Mouse (Mus musculus): ENCODE measurements around the gene Nudt13.
"Not testable (repeated sequence)": the region's sequence is repeated elsewhere in the genome, so short reads cannot be mapped to it uniquely, and the experiment has no call there.

Gene Nudt13

DNA sequence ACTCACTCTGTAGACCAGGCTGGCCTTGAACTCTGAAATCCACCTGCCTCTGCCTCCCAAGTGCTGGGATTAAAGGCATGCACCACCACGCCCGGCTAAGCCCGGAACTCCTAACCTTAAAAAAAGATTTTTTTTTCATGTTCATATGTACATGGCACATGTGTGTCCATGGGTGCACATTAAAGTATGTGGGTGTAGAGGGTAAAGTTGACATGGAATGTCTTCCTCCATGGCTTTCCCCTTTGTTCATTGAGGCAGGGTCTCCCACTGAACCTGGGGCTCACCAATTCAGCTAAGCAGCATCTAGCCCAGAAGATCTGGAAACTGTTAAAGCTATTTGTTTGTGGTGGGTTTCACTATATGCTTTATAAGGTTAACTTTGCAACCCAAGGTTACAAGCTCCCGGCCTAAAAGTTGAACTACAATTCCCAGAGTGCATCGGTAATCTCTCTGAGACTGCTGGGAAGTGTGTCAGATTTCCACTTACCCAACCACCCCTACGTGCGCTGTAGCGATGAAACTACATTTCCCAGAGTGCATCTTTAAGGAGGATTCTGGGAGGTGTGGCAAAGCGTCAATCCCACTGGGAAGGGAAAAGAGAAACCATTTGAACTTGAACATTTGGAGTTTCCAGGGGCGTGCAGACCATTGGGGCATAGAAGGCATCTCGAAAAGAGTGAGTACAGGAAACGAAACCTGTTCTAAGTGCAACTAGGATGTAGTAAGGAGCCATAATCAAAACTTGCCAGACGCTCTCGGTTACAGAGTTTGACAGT, at the start of gene Nudt13:
TSS of gene Nudt13 (plus strand) at position 581 of the 776 bp plus-strand sequence.
- DNase-seq (ENCODE audit: low read depth, low spot score): peak; percentile 93

DNA sequence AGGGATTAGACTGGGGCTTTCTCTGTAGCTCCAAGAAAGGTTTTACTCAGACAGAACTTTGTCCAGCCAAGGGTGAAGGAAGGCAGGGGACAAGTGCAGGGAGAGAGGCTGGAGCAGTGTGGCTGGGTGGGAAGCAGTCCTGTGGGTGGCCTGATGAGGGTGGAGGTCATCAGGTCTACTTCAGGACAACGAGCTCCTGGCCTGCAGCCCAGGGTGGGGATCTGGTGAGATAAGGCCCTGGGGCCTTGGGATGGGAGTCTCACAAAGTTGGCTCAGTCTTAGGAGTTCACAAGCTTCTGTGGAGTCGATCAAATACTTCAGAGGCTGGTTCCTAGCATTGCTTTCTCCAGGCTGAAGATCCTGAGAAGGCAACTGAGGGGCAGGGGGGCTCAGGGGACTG, 49.2 kb upstream of the Nudt13 start:
- DNase-seq (ENCODE audit: low read depth, low spot score): no peak

DNA sequence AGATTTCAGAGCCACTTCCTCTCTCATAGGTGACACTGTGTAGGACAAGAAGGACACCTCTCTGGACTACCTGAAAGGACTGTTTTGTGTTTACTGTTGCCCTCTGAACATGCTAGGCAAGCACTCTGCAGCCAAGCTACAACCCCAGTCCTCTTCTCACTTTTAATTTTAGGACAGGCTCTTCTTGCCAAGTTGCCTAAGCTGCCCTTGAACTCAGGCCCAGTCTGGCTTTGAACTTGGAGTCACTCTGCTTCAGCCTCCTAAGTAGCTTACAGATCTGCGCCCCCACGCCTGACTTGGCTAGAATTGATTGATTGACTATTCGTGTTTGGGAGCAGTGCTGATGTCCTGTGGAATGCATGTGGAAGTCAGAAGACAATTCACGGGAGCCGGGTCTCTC, 48.6 kb upstream of the Nudt13 start:
- DNase-seq (ENCODE audit: low read depth, low spot score): no peak

DNA sequence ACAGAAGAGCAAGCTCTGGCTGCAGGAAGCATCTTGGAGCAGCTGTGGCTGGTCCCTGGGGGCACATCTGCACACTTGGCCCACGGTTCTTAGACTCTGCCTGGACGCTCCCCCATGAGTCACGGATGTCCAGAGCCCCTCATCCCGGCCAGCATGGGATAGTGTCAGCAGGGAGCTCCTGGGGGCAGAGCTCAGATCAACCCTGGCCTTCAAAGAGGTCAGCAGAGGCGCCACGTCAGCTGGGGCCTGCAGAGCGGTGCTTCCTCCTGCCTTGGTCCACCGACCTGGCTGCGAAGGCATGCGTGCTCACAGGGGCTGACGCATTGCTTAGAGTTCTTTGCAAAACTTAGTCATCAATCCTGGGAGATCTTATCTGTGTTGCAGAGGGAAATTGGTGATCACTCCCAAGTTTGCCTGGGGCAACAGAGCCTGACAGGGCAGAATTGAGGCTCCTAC, 47.7 kb upstream of the Nudt13 start:
- DNase-seq (ENCODE audit: low read depth, low spot score): peak; percentile 80

DNA sequence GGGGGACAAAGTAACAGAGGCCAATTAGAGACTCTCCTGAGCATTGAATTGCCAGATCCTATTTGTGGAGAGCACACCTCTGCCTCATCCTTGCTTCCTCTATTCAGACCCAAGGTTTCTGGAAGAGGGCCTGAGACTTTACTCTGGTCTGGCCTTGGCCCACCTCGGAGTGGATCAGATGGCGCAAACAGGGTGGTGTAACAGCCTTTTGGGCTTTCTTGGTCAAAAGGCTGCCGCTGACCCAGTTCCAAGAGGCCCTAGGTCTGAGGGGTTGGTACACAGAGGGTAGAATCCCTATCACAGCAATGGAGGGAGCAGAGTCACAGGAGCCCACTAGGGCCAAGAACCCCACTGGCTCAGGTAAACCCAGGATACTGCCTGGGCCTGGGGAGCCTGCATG, 46.5 kb upstream of the Nudt13 start:
- DNase-seq (ENCODE audit: low read depth, low spot score): no peak

DNA sequence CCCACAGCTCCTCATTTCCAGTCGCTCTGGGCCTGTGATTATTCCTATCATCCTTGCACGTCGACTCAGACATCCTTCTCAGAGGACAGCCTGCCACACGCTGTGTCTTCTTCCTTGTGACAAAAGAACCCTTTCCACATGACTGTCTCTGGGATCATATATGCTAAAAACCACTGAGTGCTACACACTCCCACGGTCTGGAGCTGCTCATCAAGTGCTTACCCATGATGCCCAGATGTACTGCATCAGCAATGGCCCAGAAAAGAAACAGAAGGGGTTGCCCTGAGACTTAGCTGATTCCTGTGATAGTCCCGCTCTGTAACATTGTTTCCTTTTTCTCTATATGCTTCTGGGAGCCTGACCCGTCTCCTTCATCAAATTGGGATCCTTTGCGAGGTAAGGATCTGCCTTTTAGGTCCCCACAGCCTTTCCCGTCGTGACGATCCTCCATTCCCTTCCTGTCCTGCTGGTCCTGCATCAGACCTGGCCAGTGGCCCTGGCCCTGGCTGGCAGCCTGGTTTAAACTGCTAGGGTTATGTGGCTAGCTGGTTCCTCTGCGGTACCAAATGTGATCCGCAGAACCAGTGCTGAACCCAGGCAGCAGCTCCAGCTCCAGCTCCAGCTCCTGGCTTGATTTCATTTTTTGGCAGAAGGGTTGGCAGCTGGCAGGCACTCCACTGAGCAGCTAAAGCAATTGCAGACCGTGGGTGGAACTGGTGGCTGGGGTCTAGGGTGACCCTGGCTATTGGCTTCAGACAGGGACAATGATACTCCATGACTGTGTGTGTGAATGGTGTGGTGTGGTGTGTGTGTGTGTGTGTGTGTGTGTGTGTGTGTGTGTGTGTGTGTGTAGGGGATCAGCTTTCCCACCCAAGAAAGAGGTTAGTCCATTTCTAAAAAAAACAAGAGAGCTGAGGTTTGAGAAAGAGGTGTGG, 44.0 kb upstream of the Nudt13 start:
- DNase-seq (ENCODE audit: low read depth, low spot score): peak; percentile 11

DNA sequence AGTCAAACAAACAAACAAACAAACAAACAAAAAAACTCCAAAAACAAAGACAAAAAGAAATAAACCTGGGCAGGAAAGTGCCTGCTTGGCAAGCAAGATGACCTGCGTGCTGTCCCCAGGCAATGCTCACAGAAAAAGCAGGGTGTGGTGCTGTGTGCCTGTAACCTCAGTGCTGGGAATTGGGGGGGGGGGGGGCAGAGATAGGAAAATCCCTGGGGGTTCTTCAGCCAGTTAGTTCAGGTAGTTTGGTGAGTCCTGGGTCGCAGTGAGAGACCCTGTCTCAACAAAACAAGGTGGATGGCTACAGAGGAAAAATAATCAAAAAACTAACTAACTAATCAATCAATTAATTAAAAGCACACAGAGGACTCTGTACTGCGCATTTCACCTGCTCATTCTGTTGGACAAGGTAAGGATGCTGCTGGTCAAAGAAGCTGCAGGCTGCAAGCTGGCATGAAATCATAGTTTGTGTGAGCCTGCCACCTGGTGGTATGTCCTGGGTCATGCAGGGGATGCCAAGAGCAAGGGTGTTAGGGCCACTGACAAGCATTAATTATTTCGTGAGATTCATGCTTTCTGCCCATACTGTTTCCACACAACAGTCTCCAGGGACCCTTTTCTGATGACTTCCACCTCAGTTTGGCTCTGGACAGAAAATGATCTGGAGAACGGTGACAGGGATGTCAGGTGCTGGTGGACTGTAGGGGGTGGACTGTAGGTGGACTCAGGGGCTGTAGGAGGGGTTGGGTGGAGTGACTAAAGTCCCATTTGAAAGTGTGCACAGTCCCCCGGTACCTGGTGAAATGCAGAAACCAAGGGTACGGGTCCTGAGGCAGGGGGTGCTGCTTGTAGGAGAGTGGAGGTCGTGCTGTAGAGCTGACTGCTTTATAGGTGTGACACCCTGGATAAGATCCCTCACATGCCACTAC, 36.0 kb upstream of the Nudt13 start:
- DNase-seq (ENCODE audit: low read depth, low spot score): peak; percentile 75

DNA sequence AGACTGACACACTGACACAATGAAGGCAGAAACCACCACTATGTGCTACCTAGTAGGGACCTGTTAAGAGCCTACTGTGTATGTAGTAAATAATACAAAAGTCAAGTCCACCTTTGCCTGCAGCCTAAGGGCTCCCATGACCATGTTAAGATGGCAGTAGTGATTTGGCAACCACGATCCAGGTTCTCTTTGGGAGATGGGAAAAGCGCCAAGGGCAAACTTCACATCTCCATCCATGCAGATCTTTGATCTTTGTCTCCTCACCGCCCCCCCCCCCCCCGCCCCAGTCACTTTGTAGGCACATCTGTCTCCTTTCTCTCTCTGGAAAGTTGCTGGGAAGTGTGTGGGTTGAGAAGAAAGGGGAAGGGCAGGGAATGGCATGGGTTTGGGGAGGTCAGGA, 32.2 kb upstream of the Nudt13 start:
- DNase-seq (ENCODE audit: low read depth, low spot score): no peak

DNA sequence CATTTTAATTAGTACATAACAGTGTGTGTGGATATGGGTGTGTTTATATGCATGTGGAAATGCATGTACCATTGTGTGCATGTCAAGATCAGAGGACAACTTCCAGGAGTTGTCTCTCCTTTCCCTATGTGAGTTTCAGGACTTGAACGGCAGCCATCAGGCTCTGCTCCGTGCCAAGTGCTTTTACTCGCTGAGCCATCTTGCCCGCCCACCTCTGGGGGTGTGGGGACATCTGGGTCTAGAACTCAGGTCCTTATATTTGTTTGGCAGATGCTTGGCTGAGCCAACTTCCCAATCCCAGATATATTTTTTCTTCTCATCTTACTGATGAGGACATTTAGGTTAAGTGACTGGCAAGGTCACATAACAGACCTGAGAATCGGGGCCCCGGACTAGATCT, 26.1 kb upstream of the Nudt13 start:
- no peak for DNase-seq (ENCODE audit: low read depth, low spot score)

DNA sequence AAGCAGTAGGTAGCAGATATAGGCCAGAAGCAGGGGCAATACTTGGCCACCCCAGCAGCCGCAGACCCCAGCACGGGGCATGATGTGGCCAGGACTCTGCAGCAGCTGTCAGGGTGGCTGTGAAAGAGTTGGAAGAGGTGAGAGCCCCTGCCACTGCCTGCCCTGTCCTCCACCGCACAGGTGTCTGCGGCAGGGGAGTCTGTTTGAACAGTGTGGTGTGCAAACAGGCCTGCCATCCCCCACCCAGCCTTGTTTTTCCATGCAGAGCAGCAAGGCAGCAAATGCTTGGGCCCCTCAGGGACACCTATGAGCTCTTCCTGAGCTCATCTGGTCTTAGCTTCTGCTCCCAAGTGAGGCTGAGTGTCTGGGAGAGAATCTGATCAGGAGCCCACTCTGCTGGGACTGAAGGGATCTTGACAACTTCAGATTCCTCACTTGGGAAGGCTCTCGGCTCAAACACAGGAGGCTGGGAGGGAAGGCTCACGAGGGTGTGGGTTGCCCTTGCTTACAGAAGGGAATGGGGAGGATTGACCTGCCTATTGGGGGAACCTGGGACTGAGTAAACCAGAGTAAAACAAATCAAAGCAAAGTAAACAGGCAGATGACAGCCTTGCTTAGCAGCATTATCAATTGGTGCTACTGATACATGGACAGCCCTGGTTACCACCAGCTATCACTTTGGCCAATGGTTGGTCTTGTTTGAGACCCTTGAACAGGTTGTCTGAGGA, 25.3 kb upstream of the Nudt13 start, which contains the start of gene Kcnk16:
TSS of gene Kcnk16 (minus strand) at position 118 of the 728 bp plus-strand sequence.
- DNase-seq (ENCODE audit: low read depth, low spot score): no peak

DNA sequence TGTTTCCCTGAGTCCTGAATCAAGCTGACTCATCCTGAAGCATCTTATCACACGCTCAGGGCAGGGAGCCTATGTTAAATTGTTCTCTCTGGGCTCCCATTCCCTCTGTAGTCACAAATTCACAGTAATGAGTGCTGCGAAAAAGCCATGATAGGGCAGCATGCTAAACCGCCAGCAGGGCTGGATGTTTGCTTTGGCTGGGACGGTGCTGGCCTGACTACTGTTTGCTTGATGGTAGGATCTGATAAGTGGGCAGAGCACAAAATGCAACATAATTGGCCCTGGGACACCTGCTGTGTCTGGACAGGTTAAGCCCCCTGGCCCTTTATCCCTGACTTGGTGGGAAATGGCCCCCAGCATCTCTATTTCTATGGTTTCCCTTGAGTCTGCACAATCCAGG, 3.1 kb upstream of the Nudt13 start:
- no peak for DNase-seq (ENCODE audit: low read depth, low spot score)

DNA sequence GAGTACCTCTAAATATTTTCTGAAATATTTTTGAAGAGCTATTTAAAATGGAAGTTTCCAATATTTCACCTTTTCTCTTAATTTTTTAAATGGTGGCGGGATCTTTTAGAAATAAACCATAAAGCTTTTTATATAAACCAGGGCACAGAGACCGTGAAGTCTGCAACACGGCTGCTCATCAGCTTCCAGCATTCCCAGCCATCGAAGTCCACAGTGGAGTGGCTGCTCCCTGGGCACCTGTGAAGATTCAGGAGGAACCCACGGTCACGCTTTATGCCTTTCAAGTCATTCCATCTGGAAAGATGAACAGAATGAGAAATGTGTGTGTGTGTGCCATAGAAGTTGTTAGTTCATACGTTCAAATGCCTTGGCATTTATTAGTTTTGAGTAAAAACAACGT, 450 bp downstream of the Nudt13 start:
- peak; percentile 2 for DNase-seq (ENCODE audit: low read depth, low spot score)

DNA sequence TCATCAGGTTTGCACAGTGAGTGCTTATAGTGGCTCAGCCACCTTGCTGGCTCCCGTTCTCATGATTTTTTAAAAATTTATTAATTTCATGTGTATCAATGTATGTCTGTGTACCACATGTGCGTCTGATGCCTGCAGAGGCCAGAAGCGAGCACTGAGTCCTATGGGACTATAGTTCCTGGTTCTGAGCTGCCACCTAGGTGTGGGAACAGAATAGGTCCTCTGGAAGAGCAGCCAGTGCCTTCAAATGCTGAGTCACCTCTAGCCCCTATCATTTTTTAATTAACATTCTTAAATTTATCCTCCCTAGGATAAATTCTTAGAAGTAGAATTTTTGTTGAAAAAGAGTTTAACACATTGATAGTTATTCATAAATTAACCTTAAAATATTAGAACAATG, 3.1 kb downstream of the Nudt13 start:
- peak; percentile 58 for DNase-seq (ENCODE audit: low read depth, low spot score)

DNA sequence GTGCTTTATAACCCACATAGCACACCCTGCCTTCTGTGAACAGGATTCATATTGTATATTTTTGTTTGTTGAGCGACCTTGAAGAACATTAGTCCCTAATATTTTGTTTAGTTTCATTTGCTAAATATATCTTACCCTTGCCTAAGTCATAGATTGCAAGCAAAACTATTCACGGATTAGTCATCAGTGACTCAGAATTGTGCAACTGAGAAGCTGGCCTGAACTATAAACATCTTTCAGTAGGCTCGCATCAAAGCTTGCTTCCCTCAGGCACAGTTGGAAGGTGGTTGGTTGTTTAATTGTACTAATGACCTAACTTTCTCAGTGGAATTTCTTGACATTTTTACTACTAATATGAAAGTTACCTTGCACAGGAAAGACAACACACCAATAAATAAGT, 3.6 kb downstream of the Nudt13 start:
- DNase-seq (ENCODE audit: low read depth, low spot score): peak; percentile 90

DNA sequence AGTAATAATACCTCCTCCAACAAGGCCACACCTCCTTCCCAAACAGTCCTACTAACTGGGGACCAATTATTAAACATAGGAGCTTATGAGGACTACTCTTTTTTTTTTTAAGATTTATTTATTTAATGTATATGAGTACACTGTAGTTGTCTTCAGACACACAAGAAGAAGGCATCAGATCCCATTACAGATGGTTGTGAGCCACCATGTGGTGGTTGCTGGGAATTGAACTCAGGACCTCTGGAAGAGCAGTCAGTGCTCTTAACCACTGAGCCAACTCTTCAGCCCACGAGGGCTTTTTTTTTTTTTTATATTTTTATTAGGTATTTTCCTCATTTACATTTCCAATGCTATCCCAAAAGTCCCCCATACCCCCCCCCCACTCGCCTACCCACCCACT, 10.6 kb downstream of the Nudt13 start:
- DNase-seq (ENCODE audit: low read depth, low spot score): not testable (repeated sequence)

DNA sequence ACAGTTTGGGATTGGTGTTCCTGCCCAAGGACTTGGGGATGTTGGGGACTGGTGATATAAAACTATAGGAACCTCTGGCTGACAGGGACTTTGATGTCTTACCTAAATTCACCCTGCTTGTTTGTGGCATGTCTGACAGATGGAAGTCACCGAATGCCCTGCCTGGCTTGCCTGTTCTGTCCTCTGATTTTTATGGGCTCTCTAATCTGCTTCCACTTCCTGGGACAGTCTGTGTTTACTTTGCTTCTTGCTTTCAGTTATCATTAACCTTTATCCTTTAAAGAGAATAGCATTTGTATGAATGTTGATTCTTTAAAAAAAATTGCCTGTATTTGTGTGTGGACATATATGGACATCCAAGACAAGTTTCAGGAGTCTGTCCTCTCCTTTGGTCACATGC, 20.6 kb downstream of the Nudt13 start:
- no peak for DNase-seq (ENCODE audit: low read depth, low spot score)

DNA sequence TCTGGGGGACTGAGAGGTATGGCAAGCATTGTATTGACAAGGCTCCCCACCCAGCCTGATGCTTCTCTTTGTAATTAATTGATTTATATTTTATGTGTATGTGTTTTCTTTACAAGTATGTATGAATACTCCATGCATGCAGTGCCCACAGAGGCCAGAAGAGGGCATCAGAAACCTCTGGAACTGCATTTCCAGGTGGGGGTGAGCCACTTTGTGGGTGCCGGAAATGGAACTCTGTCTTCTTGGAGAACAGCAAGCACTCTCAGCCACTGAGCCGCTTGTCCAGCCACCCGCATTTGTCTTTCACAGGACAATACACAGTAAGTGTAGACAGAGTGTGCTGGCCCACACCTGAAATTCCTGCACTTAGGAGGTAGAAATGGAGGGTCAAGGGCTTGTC, 24.9 kb downstream of the Nudt13 start:
- peak; percentile 48 for DNase-seq (ENCODE audit: low read depth, low spot score)

DNA sequence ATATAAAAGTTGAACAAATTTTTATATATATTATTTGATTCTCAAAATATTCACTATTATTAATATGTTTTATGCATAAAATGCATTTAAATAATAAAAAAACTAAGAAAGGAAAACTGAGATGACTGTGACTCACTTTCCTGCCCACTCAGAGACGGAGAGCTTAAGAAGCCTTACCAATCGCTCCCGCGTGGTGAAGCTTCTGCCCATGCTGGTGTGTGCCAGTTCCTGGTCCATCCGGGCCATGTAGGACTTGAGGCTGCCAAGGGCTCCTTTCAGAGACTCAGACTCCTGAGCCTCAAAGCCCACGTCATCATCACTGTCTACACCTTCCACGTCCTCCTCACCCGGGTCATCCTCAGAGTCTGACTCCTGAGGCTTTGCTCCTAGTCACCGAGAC, 29.7 kb downstream of the Nudt13 start:
- DNase-seq (ENCODE audit: low read depth, low spot score): no peak

DNA sequence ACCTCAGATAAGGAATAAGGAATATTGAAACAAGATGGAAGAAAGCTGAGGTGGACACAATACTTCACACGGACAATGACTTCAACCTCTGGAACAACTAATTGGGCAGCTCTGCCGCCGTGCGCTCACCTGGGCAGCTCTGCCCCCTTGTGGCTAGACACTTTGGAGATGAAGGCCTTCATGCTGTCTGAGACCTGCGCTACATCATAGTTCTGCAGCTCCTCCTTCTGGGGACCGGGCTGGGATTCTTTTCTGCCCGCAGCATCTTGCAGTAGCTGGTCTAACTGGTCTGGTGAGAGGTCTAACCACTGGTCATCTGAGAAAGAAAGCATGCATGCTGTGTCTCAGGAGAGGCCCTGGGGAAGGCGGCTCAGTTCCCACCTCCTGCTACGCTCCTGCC, 34.0 kb downstream of the Nudt13 start:
- DNase-seq (ENCODE audit: low read depth, low spot score): no peak

DNA sequence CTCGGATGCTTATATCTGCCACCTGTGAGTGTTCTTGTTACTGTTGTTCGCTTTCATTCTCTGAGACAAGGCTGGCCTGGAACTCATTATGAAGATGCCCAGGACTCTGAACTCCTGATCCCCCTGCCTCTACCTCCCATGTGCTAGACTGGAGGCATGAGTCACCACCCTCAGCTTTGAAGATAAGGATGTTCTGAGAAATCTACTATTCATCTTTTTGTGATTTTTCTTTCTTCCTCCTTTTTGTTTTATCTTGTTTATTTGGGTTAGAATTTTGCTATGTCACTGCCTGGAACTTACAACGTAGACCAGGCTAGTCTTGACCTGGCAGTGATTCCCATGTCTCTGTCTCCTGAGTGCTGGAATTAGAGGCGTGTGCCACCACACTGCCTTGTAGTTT, 36.8 kb downstream of the Nudt13 start:
- DNase-seq (ENCODE audit: low read depth, low spot score): no peak

DNA sequence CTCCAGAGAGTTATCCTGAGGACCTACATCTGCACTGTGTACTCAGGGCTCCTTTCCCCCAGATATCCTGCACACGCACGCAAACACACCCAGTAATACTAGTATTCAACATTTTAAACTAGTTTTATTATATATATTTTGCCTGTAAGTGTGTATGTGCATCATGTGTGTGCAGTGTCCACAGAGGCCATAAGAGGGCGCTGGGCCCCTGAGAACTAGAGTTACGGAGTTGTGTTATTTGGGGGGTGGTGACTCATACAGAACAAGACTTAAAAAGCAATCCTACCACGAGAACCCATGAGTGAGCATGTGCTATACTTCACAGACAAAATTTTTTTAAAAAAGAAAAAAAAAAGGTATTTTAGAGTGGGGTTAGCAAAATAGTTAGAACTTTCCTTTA, 44.9 kb downstream of the Nudt13 start:
- no peak for DNase-seq (ENCODE audit: low read depth, low spot score)
